Mouse (Mus musculus) heart, adult 2 months (tissue): ENCODE measurements around the gene Cst12.

ENCODE experiments used
- CTCF ChIP-seq: fragments of 200-600 bp; IDR thresholded peaks from 2 replicates; pipeline ENCODE4 v1.8.1; 2022; ENCODE audit warnings: antibody characterized with exemption, mild to moderate bottlenecking, moderate library complexity
- EP300 ChIP-seq: fragments of 200-500 bp; IDR thresholded peaks from 2 replicates; pipeline ENCODE4 v1.6.1; 2011; ENCODE audit warnings: low read depth, low read length, control low read depth; ENCODE audit not compliant: insufficient read depth
- POLR2A ChIP-seq: fragments of 200-500 bp; IDR thresholded peaks from 2 replicates; pipeline ENCODE4 v1.6.1; 2011; ENCODE audit warnings: mild to moderate bottlenecking, low read depth, low read length, control low read depth; ENCODE audit not compliant: insufficient read depth

GRCm38 (mm10) chr2:148743846-148744407 lies 45.2 kb upstream of the Cst12 start:
- TF ChIP-seq CTCF: no peak
- TF ChIP-seq EP300: no peak
- no peak for TF ChIP-seq POLR2A
